Mouse (Mus musculus) midbrain, embryonic 11.5 days (tissue): Measurements from ENCODE around the gene Isyna1. TPM values are rescaled to one million over a fixed set of nuclear protein-coding genes. Genes with fewer than 3 reads are reported as not detected.

Source experiments
- ATAC-seq: fragments of 200-750 bp; cut with Nextera tagmentation; 2 replicates; pipeline ENCODE4 v1.8.0; 2017; ENCODE audit warnings: moderate TSS enrichment, moderate library complexity; ENCODE audit not compliant: low FRiP score
- DNase-seq: peaks from one replicate; pipeline ENCODE4 v3.0.0; 2015; ENCODE audit warnings: low spot score; ENCODE audit errors: missing footprints
- H3K27ac ChIP-seq: fragments of 300-500 bp; sonication (generic); 2 replicates; pipeline ENCODE4 v1.5.1; 2014; ENCODE audit warnings: low read depth, low read length
- H3K27me3 ChIP-seq: fragments of 300-500 bp; sonication (generic); 2 replicates; pipeline ENCODE4 v1.6.1; 2014; ENCODE audit warnings: mild to moderate bottlenecking, low read length, moderate library complexity, mixed read lengths; ENCODE audit not compliant: control insufficient read depth, insufficient read depth
- H3K36me3 ChIP-seq: fragments of 300-500 bp; sonication (generic); 2 replicates; pipeline ENCODE4 v1.6.1; 2014; ENCODE audit warnings: mild to moderate bottlenecking, low read length, moderate library complexity, mixed read lengths; ENCODE audit not compliant: control insufficient read depth, insufficient read depth
- H3K4me1 ChIP-seq: fragments of 300-500 bp; sonication (generic); 2 replicates; pipeline ENCODE4 v1.6.1; 2014; ENCODE audit warnings: low read length; ENCODE audit not compliant: control insufficient read depth, insufficient read depth
- H3K4me2 ChIP-seq: fragments of 300-500 bp; sonication (generic); 2 replicates; pipeline ENCODE4 v1.6.1; 2014; ENCODE audit warnings: mild to moderate bottlenecking, moderate library complexity
- H3K4me3 ChIP-seq: fragments of 300-500 bp; sonication (generic); 2 replicates; pipeline ENCODE4 v1.5.1; 2014; ENCODE audit warnings: low read depth, low read length
- H3K9ac ChIP-seq: fragments of 300-500 bp; sonication (generic); 2 replicates; pipeline ENCODE4 v1.6.1; 2014; ENCODE audit warnings: low read length
- H3K9me3 ChIP-seq: fragments of 300-500 bp; sonication (generic); 2 replicates; pipeline ENCODE4 v1.6.1; 2016; ENCODE audit warnings: low read length; ENCODE audit not compliant: control insufficient read depth
- WGBS: fragments of 180-500 bp; shearing (Covaris S2); extraction: QIAGEN DNeasy Blood & Tissue Kit; methylation state at CpG from one replicate; pipeline ENCODE4 v1.1.7; 2014; 5-methylcytosine and 5-hydroxymethylcytosine counted together
- polyA plus RNA-seq: library from polyadenylated mRNA; unstranded; fragments of >200 nt; fragmentation: Nextera tagmentation; extraction: Ambion mirVana; gene quantifications from 2 replicates; pipeline ENCODE4 v1.2.1, GENCODE M21; 2014

Gene Isyna1
- polyA plus RNA-seq, 1 experiment from 2014 or later = 56.0 TPM

DNA sequence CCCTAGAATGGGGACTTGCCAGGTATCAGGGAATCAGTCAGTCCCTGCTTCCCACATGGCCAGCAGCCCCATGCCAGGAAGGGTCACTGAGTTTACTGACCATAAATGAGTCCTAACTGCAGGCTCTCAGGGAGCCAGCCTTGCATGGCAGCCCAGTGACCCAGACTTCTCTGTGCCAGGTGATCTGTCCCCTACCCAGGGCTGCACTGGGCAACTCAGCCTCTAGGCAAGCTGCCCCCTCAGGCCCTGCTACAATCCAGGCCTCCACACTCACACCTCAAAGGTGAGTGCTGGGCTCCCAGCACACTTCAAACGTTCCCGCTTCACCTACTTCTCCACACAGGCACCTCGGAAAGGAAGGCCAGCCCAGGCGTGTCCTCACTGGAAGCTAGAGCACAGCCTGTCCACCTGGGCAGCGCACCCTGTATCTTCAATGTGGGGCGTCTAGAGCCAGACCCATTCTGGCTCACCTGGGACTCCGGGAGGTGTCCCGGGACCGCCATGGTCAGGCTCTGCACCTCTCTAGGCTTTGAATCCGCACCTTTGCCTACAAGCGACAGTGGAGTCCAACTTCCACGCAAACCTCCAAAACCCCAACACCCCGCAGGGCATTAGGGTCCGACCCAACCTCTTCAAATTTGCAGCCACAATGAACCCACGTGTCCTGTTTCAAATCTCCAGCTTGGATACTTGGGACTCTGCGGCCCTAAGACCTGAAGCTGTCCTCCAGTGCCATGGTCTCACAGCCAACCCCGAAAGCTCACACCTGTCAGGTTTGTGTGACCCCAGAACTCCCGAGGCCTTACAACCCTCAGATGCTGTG, 12.8 kb downstream of the Isyna1 start:
- H3K4me1 ChIP-seq = peaks cover 43% of the 10 kb centered on the region

DNA sequence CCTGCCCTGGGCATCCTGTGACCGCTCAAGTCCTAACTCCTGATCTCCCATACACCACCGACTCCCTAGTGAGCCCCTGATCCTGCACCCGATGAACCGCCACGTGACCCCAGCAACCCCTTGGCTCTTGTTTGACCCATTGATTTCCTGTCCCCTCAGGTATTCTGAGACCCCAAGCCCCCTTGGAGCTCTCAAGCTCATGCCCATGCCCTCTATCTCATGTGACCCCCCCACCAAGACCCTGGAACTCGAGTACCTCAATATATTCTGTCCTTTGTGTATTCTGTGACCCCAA, 13.4 kb downstream of the Isyna1 start:
- WGBS = 25% methylated on average over 6 of the region's 6 CpGs
- Histone ChIP-seq H3K27me3 (no peaks in the 10 kb centered on the region; the same call in 1 of the 2 replicates), H3K4me2 (peak overlapping the region; percentile 92), H3K4me3 (peak overlapping the region; percentile 79), H3K9me3 (no peaks in the 10 kb centered on the region), H3K36me3 (no peaks in the 10 kb centered on the region), H3K27ac (no peak overlapping the region), H3K4me1 (peaks cover 43% of the 10 kb centered on the region), H3K9ac (peak overlapping the region; percentile 88)
- DNase-seq = no peak
- no peak for ATAC-seq

More for the DNA sequence above, 12.8 kb downstream of the Isyna1 start:
- peak overlapping the region; percentile 92 for H3K4me2 ChIP-seq
- no peak for DNase-seq
- H3K4me3 ChIP-seq = peak overlapping the region; percentile 79
- no peaks in the 10 kb centered on the region for H3K9me3 ChIP-seq
- H3K27me3 ChIP-seq = no peaks in the 10 kb centered on the region; the same call in 1 of the 2 replicates
- peak overlapping the region; percentile 88; the same call in 1 of the 2 replicates for H3K9ac ChIP-seq
- no peaks in the 10 kb centered on the region for H3K36me3 ChIP-seq
- ATAC-seq = no peak
- WGBS = 70% methylated on average over 18 of the region's 18 CpGs
- H3K27ac ChIP-seq = no peak overlapping the region

DNA sequence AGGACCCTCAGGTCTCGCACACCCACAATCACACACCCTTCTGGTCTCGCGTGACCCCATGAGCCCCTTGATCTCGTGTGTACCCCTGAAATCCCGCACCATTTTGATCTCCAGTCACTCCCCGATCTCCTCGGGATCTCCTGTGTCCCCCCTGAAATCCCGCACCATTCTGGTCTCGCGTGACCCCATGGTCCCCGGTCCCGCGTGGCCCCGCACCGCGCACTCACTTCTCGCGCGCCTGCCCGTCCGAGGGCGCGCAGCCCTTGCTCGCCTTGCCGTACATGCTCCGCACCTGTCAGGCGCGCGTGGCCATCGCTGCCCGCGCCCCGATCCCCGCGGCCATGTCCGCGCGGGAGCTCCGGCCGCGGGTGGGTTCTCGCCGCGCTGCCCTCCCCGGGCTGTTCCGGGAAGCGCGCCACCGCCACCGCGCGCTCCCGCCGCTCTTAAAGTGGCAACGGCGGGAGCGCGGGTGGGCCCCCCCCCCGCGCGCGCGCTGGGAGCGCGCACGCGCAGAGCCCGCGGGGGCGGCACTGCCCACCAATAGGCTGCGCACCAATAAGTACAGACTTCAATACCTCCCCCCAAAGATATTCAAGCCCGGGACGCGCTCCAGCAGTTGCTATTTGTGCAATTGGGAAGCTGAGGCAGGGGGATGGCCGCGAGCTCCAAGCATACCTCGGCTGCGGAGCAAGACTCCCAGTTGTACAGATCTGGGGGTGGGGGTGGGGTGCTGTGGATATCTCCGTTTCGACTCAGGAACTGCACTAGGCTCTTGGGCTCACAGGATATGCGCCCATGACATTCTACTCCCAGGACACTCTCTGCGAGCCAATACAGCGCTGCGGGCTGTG, 13.9 kb downstream of the Isyna1 start:
- no peaks in the 10 kb centered on the region for H3K9me3 ChIP-seq
- WGBS = 3% methylated on average over 83 of the region's 84 CpGs
- H3K36me3 ChIP-seq = no peaks in the 10 kb centered on the region
- peak overlapping the region; percentile 27 for H3K27ac ChIP-seq
- H3K9ac ChIP-seq = peak overlapping the region; percentile 88
- DNase-seq = peak; percentile 96
- H3K27me3 ChIP-seq = no peaks in the 10 kb centered on the region; the same call in 1 of the 2 replicates
- peak; percentile 10; the same call in 1 of the 2 replicates for ATAC-seq
- H3K4me3 ChIP-seq = peak overlapping the region; percentile 79
- peak overlapping the region; percentile 92 for H3K4me2 ChIP-seq
- H3K4me1 ChIP-seq = peaks cover 43% of the 10 kb centered on the region

- Histone ChIP-seq H3K4me1 (peaks cover 43% of the 10 kb centered on the region), H3K4me3 (peak within 1 kb of the TSS; percentile 79), H3K4me2 (peak within 1 kb of the TSS; percentile 92), H3K27me3 (no peaks in the 10 kb centered on the region; the same call in 1 of the 2 replicates), H3K9ac (peak within 1 kb of the TSS; percentile 88), H3K27ac (peak within 1 kb of the TSS; percentile 93), H3K36me3 (no peaks in the 10 kb centered on the region), H3K9me3 (no peaks in the 10 kb centered on the region)
- WGBS = 5% methylated on average over 26 of the region's 26 CpGs
- ATAC-seq (no peak), DNase-seq (no peak)
These were observed 14.7 kb downstream of the Isyna1 start, which contains the start of gene Ssbp4 for GRCm38 (mm10) chr8:70608749-70609367. Gene Ssbp4 (minus strand): TSS chr8:70608872.

GRCm38 (mm10) chr8:70609368-70609848, 15.2 kb downstream of the Isyna1 start:
- H3K36me3 ChIP-seq = no peaks in the 10 kb centered on the region
- no peaks in the 10 kb centered on the region for H3K9me3 ChIP-seq
- WGBS = 0% methylated on average over 24 of the region's 39 CpGs
- peak overlapping the region; percentile 70 for H3K9ac ChIP-seq
- peak overlapping the region; percentile 93 for H3K27ac ChIP-seq
- peak overlapping the region; percentile 92 for H3K4me2 ChIP-seq
- DNase-seq = peak; percentile 98
- peaks cover 40% of the 10 kb centered on the region for H3K4me1 ChIP-seq
- H3K27me3 ChIP-seq = no peaks in the 10 kb centered on the region; the same call in 1 of the 2 replicates
- peak; percentile 56 for ATAC-seq
- peak overlapping the region; percentile 42 for H3K4me3 ChIP-seq

GRCm38 (mm10) chr8:70609849-70610795, 15.9 kb downstream of the Isyna1 start:
- Histone ChIP-seq H3K4me1 (peaks cover 40% of the 10 kb centered on the region), H3K27ac (peak overlapping the region; percentile 93), H3K36me3 (no peaks in the 10 kb centered on the region), H3K9ac (peak overlapping the region; percentile 70), H3K9me3 (no peaks in the 10 kb centered on the region), H3K27me3 (no peaks in the 10 kb centered on the region; the same call in 1 of the 2 replicates), H3K4me2 (peak overlapping the region; percentile 92), H3K4me3 (peak overlapping the region; percentile 42)
- ATAC-seq (peak; percentile 60), DNase-seq (peak; percentile 98)
- 1% methylated on average over 45 of the region's 45 CpGs for WGBS

- peaks cover 40% of the 10 kb centered on the region for H3K4me1 ChIP-seq
- WGBS = under 1% methylated on average over 53 of the region's 54 CpGs
- ATAC-seq (no peak), DNase-seq (peak; percentile 100)
- peak overlapping the region; percentile 64 for H3K9ac ChIP-seq
- H3K4me3 ChIP-seq = peak overlapping the region; percentile 42
- H3K9me3 ChIP-seq = no peaks in the 10 kb centered on the region
- H3K36me3 ChIP-seq = no peaks in the 10 kb centered on the region
- peak overlapping the region; percentile 92 for H3K4me2 ChIP-seq
- H3K27ac ChIP-seq = peak overlapping the region; percentile 93; the same call in 1 of the 2 replicates
- no peaks in the 10 kb centered on the region; the same call in 1 of the 2 replicates for H3K27me3 ChIP-seq
These were observed 16.9 kb downstream of the Isyna1 start for GRCm38 (mm10) chr8:70610796-70611771.
